Mouse (Mus musculus) forebrain, embryonic 11.5 days (tissue): ENCODE data around the gene Gm2310. TPM values are rescaled to one million over a fixed set of nuclear protein-coding genes. Genes with fewer than 3 reads are reported as not detected.
"Not testable (repeated sequence)": the region's sequence is repeated elsewhere in the genome, so short reads cannot be mapped to it uniquely, and the experiment has no call there.

Source experiments
- ATAC-seq: fragments of 200-750 bp; cut with Nextera tagmentation; replicated peaks from 2 replicates; pipeline ENCODE4 v1.8.0; 2017; ENCODE audit warnings: moderate TSS enrichment; ENCODE audit not compliant: low FRiP score
- DNase-seq: peaks from one replicate; pipeline ENCODE4 v3.0.0-alpha.2; 2017; ENCODE audit warnings: low spot score
- H3K27ac ChIP-seq: fragments of 300-500 bp; sonication (generic); 2 replicates; pipeline ENCODE4 v1.5.1; 2014; ENCODE audit warnings: low read depth, low read length
- H3K27me3 ChIP-seq: fragments of 300-500 bp; sonication (generic); 2 replicates; pipeline ENCODE4 v1.6.1; 2014; ENCODE audit warnings: mild to moderate bottlenecking, low read length, mixed read lengths; ENCODE audit not compliant: control insufficient read depth, insufficient read depth
- H3K36me3 ChIP-seq: fragments of 300-500 bp; sonication (generic); 2 replicates; pipeline ENCODE4 v1.6.1; 2014; ENCODE audit warnings: mild to moderate bottlenecking, low read length, moderate library complexity, mixed read lengths; ENCODE audit not compliant: control insufficient read depth, insufficient read depth
- H3K4me1 ChIP-seq: fragments of 300-500 bp; sonication (generic); replicated peaks from 2 replicates; pipeline ENCODE4 v1.6.1; 2014; ENCODE audit warnings: low read length, mixed read lengths; ENCODE audit not compliant: control insufficient read depth, insufficient read depth
- H3K4me2 ChIP-seq: fragments of 300-500 bp; sonication (generic); 2 replicates; pipeline ENCODE4 v1.6.1; 2014; ENCODE audit warnings: low read depth, mild to moderate bottlenecking, low read length, moderate library complexity, mixed read lengths; ENCODE audit not compliant: severe bottlenecking
- H3K4me3 ChIP-seq: fragments of 300-500 bp; sonication (generic); 2 replicates; pipeline ENCODE4 v1.5.1; 2014; ENCODE audit warnings: low read depth, low read length
- H3K9ac ChIP-seq: fragments of 300-500 bp; sonication (generic); 2 replicates; pipeline ENCODE4 v1.6.1; 2014; ENCODE audit warnings: low read length
- H3K9me3 ChIP-seq: fragments of 300-500 bp; sonication (generic); 2 replicates; pipeline ENCODE4 v1.6.1; 2016; ENCODE audit warnings: low read length, mixed read lengths; ENCODE audit not compliant: control insufficient read depth
- WGBS: fragments of 180-500 bp; shearing (Covaris S2); extraction: QIAGEN DNeasy Blood & Tissue Kit; methylation state at CpG from one replicate; pipeline ENCODE4 v1.1.7; 2014; 5-methylcytosine and 5-hydroxymethylcytosine counted together
- polyA plus RNA-seq: library from polyadenylated mRNA; unstranded; fragments of >200 nt; fragmentation: Nextera tagmentation; extraction: Ambion mirVana; gene quantifications from 2 replicates; pipeline ENCODE4 v1.2.1, GENCODE M21; 2014

Gene Gm2310
- polyA plus RNA-seq = not detected in 2 replicates

- not testable (repeated sequence) for ATAC-seq, H3K27me3 ChIP-seq, H3K9ac ChIP-seq, H3K4me1 ChIP-seq, H3K4me3 ChIP-seq, DNase-seq, H3K9me3 ChIP-seq, H3K27ac ChIP-seq, H3K4me2 ChIP-seq, H3K36me3 ChIP-seq
Measured at GRCm38 (mm10) chr15:8519853-8520252, at the start of gene Gm2310. Gm2310 (minus strand) TSS chr15:8519953.

- H3K4me2 ChIP-seq = peak overlapping the region; percentile 96
- H3K4me1 ChIP-seq = peaks cover 6% of the 10 kb centered on the region
- H3K9ac ChIP-seq = peak overlapping the region; percentile 61
- no peak overlapping the region for H3K27ac ChIP-seq
- peaks cover 5% of the 10 kb centered on the region; the same call in 1 of the 2 replicates for H3K27me3 ChIP-seq
- DNase-seq (peak; percentile 90), ATAC-seq (peak; percentile 93)
- H3K4me3 ChIP-seq = peak overlapping the region; percentile 56
- no peaks in the 10 kb centered on the region for H3K36me3 ChIP-seq
- WGBS = under 1% methylated on average over 61 of the region's 61 CpGs
- H3K9me3 ChIP-seq = no peaks in the 10 kb centered on the region
Measured at GRCm38 (mm10) chr15:8568645-8569528, 49.1 kb upstream of the Gm2310 start.

- Histone ChIP-seq H3K4me2 (peak overlapping the region; percentile 96), H3K27me3 (peaks cover 5% of the 10 kb centered on the region; the same call in 1 of the 2 replicates), H3K9ac (peak overlapping the region; percentile 61), H3K4me3 (peak overlapping the region; percentile 56), H3K4me1 (peaks cover 6% of the 10 kb centered on the region), H3K27ac (no peak overlapping the region), H3K36me3 (no peaks in the 10 kb centered on the region), H3K9me3 (no peaks in the 10 kb centered on the region)
- no peak for DNase-seq
- ATAC-seq = no peak
- WGBS = 4% methylated on average over 7 of the region's 7 CpGs
Measured at GRCm38 (mm10) chr15:8568286-8568644, 48.5 kb upstream of the Gm2310 start.

GRCm38 (mm10) chr15:8565416-8565815 is 45.7 kb upstream of the Gm2310 start:
- peaks cover 6% of the 10 kb centered on the region for H3K4me1 ChIP-seq
- H3K27me3 ChIP-seq = peaks cover 5% of the 10 kb centered on the region; the same call in 1 of the 2 replicates
- H3K4me3 ChIP-seq = no peak overlapping the region
- H3K9me3 ChIP-seq = no peaks in the 10 kb centered on the region
- no peak overlapping the region for H3K27ac ChIP-seq
- H3K36me3 ChIP-seq = no peaks in the 10 kb centered on the region
- WGBS = 61% methylated on average over 6 of the region's 6 CpGs
- H3K9ac ChIP-seq = no peak overlapping the region
- DNase-seq (no peak), ATAC-seq (no peak)
- no peak overlapping the region for H3K4me2 ChIP-seq

- no peak overlapping the region for H3K4me2 ChIP-seq
- H3K27me3 ChIP-seq = peaks cover 5% of the 10 kb centered on the region; the same call in 1 of the 2 replicates
- no peak overlapping the region for H3K27ac ChIP-seq
- no peak overlapping the region for H3K4me3 ChIP-seq
- peaks cover 6% of the 10 kb centered on the region for H3K4me1 ChIP-seq
- H3K9ac ChIP-seq = no peak overlapping the region
- DNase-seq (no peak), ATAC-seq (no peak)
- no peaks in the 10 kb centered on the region for H3K36me3 ChIP-seq
- H3K9me3 ChIP-seq = no peaks in the 10 kb centered on the region
- 90% methylated on average over 3 of the region's 3 CpGs for WGBS
Measured at GRCm38 (mm10) chr15:8564331-8564730, 44.6 kb upstream of the Gm2310 start.

GRCm38 (mm10) chr15:8563423-8564194 is 43.9 kb upstream of the Gm2310 start:
- Histone ChIP-seq H3K9me3 (no peaks in the 10 kb centered on the region), H3K9ac (no peak overlapping the region), H3K36me3 (no peaks in the 10 kb centered on the region), H3K27me3 (peaks cover 5% of the 10 kb centered on the region; the same call in 1 of the 2 replicates), H3K4me2 (no peak overlapping the region), H3K4me3 (no peak overlapping the region), H3K27ac (no peak overlapping the region), H3K4me1 (peaks cover 3% of the 10 kb centered on the region)
- DNase-seq (no peak), ATAC-seq (no peak)
- WGBS = 89% methylated on average over 1 of the region's 1 CpGs

- no peak for DNase-seq
- 90% methylated on average over 7 of the region's 7 CpGs for WGBS
Measured at GRCm38 (mm10) chr15:8562776-8563175, 43.0 kb upstream of the Gm2310 start.

GRCm38 (mm10) chr15:8531201-8531600 is 11.4 kb upstream of the Gm2310 start:
- 70% methylated on average over 5 of the region's 5 CpGs for WGBS
- Histone ChIP-seq H3K36me3 (no peaks in the 10 kb centered on the region), H3K4me3 (no peak overlapping the region), H3K9ac (no peak overlapping the region), H3K27ac (no peak overlapping the region), H3K27me3 (no peaks in the 10 kb centered on the region), H3K9me3 (no peaks in the 10 kb centered on the region), H3K4me1 (no peaks in the 10 kb centered on the region), H3K4me2 (no peak overlapping the region)
- DNase-seq (no peak), ATAC-seq (no peak)

More at GRCm38 (mm10) chr15:8562776-8563175, 43.0 kb upstream of the Gm2310 start:
- Histone ChIP-seq H3K27ac (no peak overlapping the region), H3K9me3 (no peaks in the 10 kb centered on the region), H3K36me3 (no peaks in the 10 kb centered on the region), H3K27me3 (peaks cover under 1% of the 10 kb centered on the region; the same call in 1 of the 2 replicates), H3K4me1 (no peaks in the 10 kb centered on the region), H3K4me2 (no peak overlapping the region), H3K9ac (no peak overlapping the region), H3K4me3 (no peak overlapping the region)
- no peak for ATAC-seq
